Mouse (Mus musculus) neural tube, embryonic 11.5 days (tissue): Measurements from ENCODE around the gene Gcnt4. TPM values are rescaled to one million over a fixed set of nuclear protein-coding genes. Genes with fewer than 3 reads are reported as not detected.
"Not testable (repeated sequence)": the region's sequence is repeated elsewhere in the genome, so short reads cannot be mapped to it uniquely, and the experiment has no call there.

Source experiments
- ATAC-seq: fragments of 200-750 bp; cut with Nextera tagmentation; 2 replicates; pipeline ENCODE4 v1.8.0; 2017; ENCODE audit warnings: moderate number of reproducible peaks, mild to moderate bottlenecking, moderate TSS enrichment, moderate library complexity; ENCODE audit not compliant: insufficient read depth, low FRiP score, low TSS enrichment
- DNase-seq: peaks from one replicate; pipeline ENCODE4 v3.0.0-alpha.2; 2015; ENCODE audit warnings: low spot score
- H3K27ac ChIP-seq: fragments of 300-500 bp; sonication (generic); 2 replicates; pipeline ENCODE4 v1.5.1; 2014; ENCODE audit warnings: low read depth, mild to moderate bottlenecking, low read length
- H3K27me3 ChIP-seq: fragments of 300-500 bp; sonication (generic); 2 replicates; pipeline ENCODE4 v1.6.1; 2014; ENCODE audit warnings: mild to moderate bottlenecking, low read length, mixed read lengths; ENCODE audit not compliant: control insufficient read depth, insufficient read depth
- H3K36me3 ChIP-seq: fragments of 300-500 bp; sonication (generic); 2 replicates; pipeline ENCODE4 v1.6.1; 2014; ENCODE audit warnings: mild to moderate bottlenecking, low read length, moderate library complexity, mixed read lengths; ENCODE audit not compliant: control insufficient read depth, insufficient read depth
- H3K4me1 ChIP-seq: fragments of 300-500 bp; sonication (generic); 2 replicates; pipeline ENCODE4 v1.6.1; 2014; ENCODE audit warnings: low read length, mixed read lengths; ENCODE audit not compliant: control insufficient read depth, insufficient read depth
- H3K4me2 ChIP-seq: fragments of 300-500 bp; sonication (generic); 2 replicates; pipeline ENCODE4 v1.6.1; 2014; ENCODE audit warnings: low read depth, mild to moderate bottlenecking, moderate library complexity
- H3K4me3 ChIP-seq: fragments of 300-500 bp; sonication (generic); 2 replicates; pipeline ENCODE4 v1.5.1; 2014; ENCODE audit warnings: low read depth, low read length
- H3K9ac ChIP-seq: fragments of 300-500 bp; sonication (generic); 2 replicates; pipeline ENCODE4 v1.6.1; 2014; ENCODE audit warnings: mild to moderate bottlenecking, low read length
- H3K9me3 ChIP-seq: fragments of 300-500 bp; sonication (generic); 2 replicates; pipeline ENCODE4 v1.6.1; 2016; ENCODE audit warnings: low read length; ENCODE audit not compliant: control insufficient read depth
- WGBS: fragments of 180-500 bp; shearing (Covaris S2); extraction: QIAGEN DNeasy Blood & Tissue Kit; methylation state at CpG from one replicate; pipeline ENCODE4 v1.1.7; 2014; 5-methylcytosine and 5-hydroxymethylcytosine counted together
- polyA plus RNA-seq: library from polyadenylated mRNA; unstranded; fragments of >200 nt; fragmentation: Nextera tagmentation; extraction: Ambion mirVana; gene quantifications from 2 replicates; pipeline ENCODE4 v1.2.1, GENCODE M21; 2014

The Gcnt4 gene
- polyA plus RNA-seq: 0.19 and 0.32 TPM in 2 replicates

GRCm38 (mm10) chr13:96923999-96924961 lies at the start of gene Gcnt4:
Gene Gcnt4 (plus strand): TSS chr13:96924689.
- H3K27me3 ChIP-seq: peaks cover 21% of the 10 kb centered on the region
- H3K4me2 ChIP-seq: peak within 1 kb of the TSS; percentile 99
- 10% methylated on average over 54 of the region's 56 CpGs for WGBS

GRCm38 (mm10) chr13:96878220-96879057 lies 46.0 kb upstream of the Gcnt4 start:
- H3K27me3 ChIP-seq: no peaks in the 10 kb centered on the region
- no peak overlapping the region for H3K9ac ChIP-seq
- 82% methylated on average over 12 of the region's 12 CpGs for WGBS
- no peak for DNase-seq
- H3K4me3 ChIP-seq: no peak overlapping the region
- H3K4me1 ChIP-seq: no peaks in the 10 kb centered on the region
- no peak for ATAC-seq
- no peaks in the 10 kb centered on the region for H3K9me3 ChIP-seq
- H3K36me3 ChIP-seq: no peaks in the 10 kb centered on the region
- H3K4me2 ChIP-seq: no peak overlapping the region
- H3K27ac ChIP-seq: no peak overlapping the region

More at GRCm38 (mm10) chr13:96923999-96924961, at the start of gene Gcnt4:
- no peaks in the 10 kb centered on the region for H3K36me3 ChIP-seq
- H3K27ac ChIP-seq: no peak within 1 kb of the TSS
- no peaks in the 10 kb centered on the region for H3K9me3 ChIP-seq
- H3K4me3 ChIP-seq: peak within 1 kb of the TSS; percentile 70
- peak; percentile 67 for ATAC-seq
- H3K4me1 ChIP-seq: 0 out of 2 replicates have a peak, but pooled peaks cover 7% of the 10 kb centered on the region
- peak; percentile 73 for DNase-seq
- peak within 1 kb of the TSS; percentile 70 for H3K9ac ChIP-seq

- Histone ChIP-seq H3K27me3 (no peaks in the 10 kb centered on the region), H3K9ac (no peak overlapping the region), H3K4me1 (no peaks in the 10 kb centered on the region), H3K9me3 (no peaks in the 10 kb centered on the region), H3K36me3 (no peaks in the 10 kb centered on the region), H3K4me3 (no peak overlapping the region), H3K4me2 (no peak overlapping the region), H3K27ac (no peak overlapping the region)
- DNase-seq (no peak), ATAC-seq (no peak)
- 44% methylated on average over 1 of the region's 1 CpGs for WGBS
Measured at GRCm38 (mm10) chr13:96884534-96884933, 40.0 kb upstream of the Gcnt4 start.

GRCm38 (mm10) chr13:96889985-96890384 lies 34.5 kb upstream of the Gcnt4 start:
- Histone ChIP-seq H3K36me3 (no peaks in the 10 kb centered on the region), H3K27me3 (no peaks in the 10 kb centered on the region), H3K27ac (no peak overlapping the region), H3K4me2 (no peak overlapping the region), H3K9ac (no peak overlapping the region), H3K4me3 (no peak overlapping the region), H3K9me3 (no peaks in the 10 kb centered on the region), H3K4me1 (no peaks in the 10 kb centered on the region)
- ATAC-seq (no peak), DNase-seq (no peak)
- 50% methylated on average over 2 of the region's 2 CpGs for WGBS

- no peak for ATAC-seq
- no peak overlapping the region for H3K4me3 ChIP-seq
- no peaks in the 10 kb centered on the region for H3K9me3 ChIP-seq
- no peaks in the 10 kb centered on the region for H3K36me3 ChIP-seq
- no peaks in the 10 kb centered on the region for H3K4me1 ChIP-seq
- no peak overlapping the region for H3K4me2 ChIP-seq
- 81% methylated on average over 2 of the region's 2 CpGs for WGBS
- no peak overlapping the region for H3K9ac ChIP-seq
- no peak for DNase-seq
- no peaks in the 10 kb centered on the region for H3K27me3 ChIP-seq
- H3K27ac ChIP-seq: no peak overlapping the region
Measured at GRCm38 (mm10) chr13:96895144-96895543, 29.3 kb upstream of the Gcnt4 start.

GRCm38 (mm10) chr13:96906717-96907116 lies 17.8 kb upstream of the Gcnt4 start:
- H3K4me1 ChIP-seq: no peaks in the 10 kb centered on the region
- ATAC-seq (no peak), DNase-seq (no peak)
- H3K4me2 ChIP-seq: no peak overlapping the region
- no peaks in the 10 kb centered on the region for H3K36me3 ChIP-seq
- WGBS: 71% methylated on average over 3 of the region's 3 CpGs
- no peaks in the 10 kb centered on the region for H3K9me3 ChIP-seq
- H3K4me3 ChIP-seq: no peak overlapping the region
- H3K27me3 ChIP-seq: no peaks in the 10 kb centered on the region
- H3K27ac ChIP-seq: no peak overlapping the region
- H3K9ac ChIP-seq: no peak overlapping the region

GRCm38 (mm10) chr13:96911202-96911601 lies 13.3 kb upstream of the Gcnt4 start:
- H3K27me3 ChIP-seq: no peaks in the 10 kb centered on the region
- H3K4me1 ChIP-seq: no peaks in the 10 kb centered on the region
- no peak overlapping the region for H3K4me3 ChIP-seq
- DNase-seq (no peak), ATAC-seq (no peak)
- no peak overlapping the region for H3K4me2 ChIP-seq
- no peak overlapping the region for H3K27ac ChIP-seq
- WGBS: 91% methylated on average over 3 of the region's 3 CpGs
- H3K9ac ChIP-seq: no peak overlapping the region
- no peaks in the 10 kb centered on the region for H3K9me3 ChIP-seq
- H3K36me3 ChIP-seq: no peaks in the 10 kb centered on the region

- not testable (repeated sequence) for H3K9me3 ChIP-seq, H3K4me3 ChIP-seq, H3K4me2 ChIP-seq, ATAC-seq, DNase-seq, H3K36me3 ChIP-seq, H3K9ac ChIP-seq, H3K27ac ChIP-seq, H3K4me1 ChIP-seq
- peaks cover 21% of the 10 kb centered on the region for H3K27me3 ChIP-seq
- 97% methylated on average over 4 of the region's 4 CpGs for WGBS
Measured at GRCm38 (mm10) chr13:96923134-96923533, 1.4 kb upstream of the Gcnt4 start.
